Mouse (Mus musculus): Measurements from ENCODE around the gene Ssr2. TPM values are rescaled to one million over a fixed set of nuclear protein-coding genes. Genes with fewer than 3 reads are reported as not detected.

The Ssr2 gene
- 100 to 1,000 TPM; 127 to 130 TPM for total RNA-seq (2021)

GRCm38 (mm10) chr3:88575540-88575939 is at the start of gene Ssr2:
Gene Ssr2 (plus strand): TSS chr3:88575876.
- intact Hi-C loops (cut with DNase I), result no loop called here

GRCm38 (mm10) chr3:88526157-88527131 is 49.2 kb upstream of the Ssr2 start:
- intact Hi-C loops (cut with DNase I), result loop anchor here (1.0 to 2.0 kb wide), 2 partner anchors 41 to 120 kb away; no protein-coding TSS in a partner anchor
- DNase-seq, result peak; percentile 88 to 92

More at GRCm38 (mm10) chr3:88575540-88575939, at the start of gene Ssr2:
- DNase-seq, result no peak

- no peak for DNase-seq
- intact Hi-C loops (cut with DNase I), result loop anchor here (2.0 kb wide), 1 partner anchor 121 kb away; no protein-coding TSS in a partner anchor
Observed at GRCm38 (mm10) chr3:88527565-88527964, 48.1 kb upstream of the Ssr2 start.

- intact Hi-C loops (cut with DNase I), result no loop called here
- no peak for DNase-seq
Observed at GRCm38 (mm10) chr3:88528646-88529045, 47.0 kb upstream of the Ssr2 start.

GRCm38 (mm10) chr3:88529204-88530000 is 46.3 kb upstream of the Ssr2 start:
- intact Hi-C loops (cut with DNase I), result no loop called here
- DNase-seq, result no peak

GRCm38 (mm10) chr3:88530082-88530864 is 45.4 kb upstream of the Ssr2 start:
- intact Hi-C loops (cut with DNase I), result no loop called here
- DNase-seq, result no peak

- peak; percentile 92 for DNase-seq
- intact Hi-C loops (cut with DNase I), result no loop called here
Observed at GRCm38 (mm10) chr3:88531348-88532298, 44.1 kb upstream of the Ssr2 start.

- peak in 1 of 2 experiments; percentile 12 for DNase-seq
- intact Hi-C loops (cut with DNase I), result no loop called here
Observed at GRCm38 (mm10) chr3:88532299-88532674, 43.4 kb upstream of the Ssr2 start, which contains the start of gene Mex3a. Gene Mex3a (plus strand): TSS chr3:88532395.

- intact Hi-C loops (cut with DNase I), result no loop called here
- peak in 1 of 2 experiments; percentile 32 for DNase-seq
Observed at GRCm38 (mm10) chr3:88532689-88533511, 42.8 kb upstream of the Ssr2 start.

GRCm38 (mm10) chr3:88533706-88534105 is 42.0 kb upstream of the Ssr2 start:
- intact Hi-C loops (cut with DNase I), result no loop called here

GRCm38 (mm10) chr3:88535005-88535404 is 40.7 kb upstream of the Ssr2 start:
- intact Hi-C loops (cut with DNase I), result no loop called here
- DNase-seq, result no peak

More at GRCm38 (mm10) chr3:88533706-88534105, 42.0 kb upstream of the Ssr2 start:
- DNase-seq, result no peak

GRCm38 (mm10) chr3:88535527-88535926 is 40.1 kb upstream of the Ssr2 start:
- DNase-seq, result no peak
- intact Hi-C loops (cut with DNase I), result no loop called here

- DNase-seq, result peak; percentile 76 to 80
- intact Hi-C loops (cut with DNase I), result no loop called here
Observed at GRCm38 (mm10) chr3:88536103-88536930, 39.4 kb upstream of the Ssr2 start.

GRCm38 (mm10) chr3:88537146-88537545 is 38.5 kb upstream of the Ssr2 start:
- intact Hi-C loops (cut with DNase I), result no loop called here
- DNase-seq, result no peak

GRCm38 (mm10) chr3:88538271-88539145 is 37.2 kb upstream of the Ssr2 start:
- intact Hi-C loops (cut with DNase I), result no loop called here
- no peak for DNase-seq

GRCm38 (mm10) chr3:88539397-88539796 is 36.3 kb upstream of the Ssr2 start:
- intact Hi-C loops (cut with DNase I), result no loop called here
- no peak for DNase-seq
